Mouse (Mus musculus): ENCODE data around the gene Spon1. TPM values are rescaled to one million over a fixed set of nuclear protein-coding genes. Genes with fewer than 3 reads are reported as not detected.

Gene Spon1
- polyA plus RNA-seq, 1 experiment, result 20.1 TPM

DNA sequence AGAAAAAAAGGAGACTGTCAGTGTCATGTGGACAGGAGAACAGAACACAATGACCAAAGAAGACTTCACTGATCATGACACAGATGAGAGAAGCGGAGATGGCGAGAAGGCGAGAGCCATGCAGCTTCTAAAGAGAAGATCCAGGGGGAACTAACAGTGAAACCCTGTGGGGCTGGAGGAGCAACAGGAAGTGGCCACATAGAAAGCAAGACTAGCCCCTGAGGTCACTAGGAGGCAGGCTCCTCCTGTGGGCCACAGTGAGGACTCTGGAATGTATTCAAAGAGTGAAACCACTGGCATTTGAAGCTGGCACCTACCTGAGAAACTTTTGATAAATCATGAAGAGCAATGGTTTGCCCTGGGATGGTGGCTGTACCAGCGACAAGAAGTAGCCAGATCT is 313.5 kb downstream of the Spon1 start:
- no peak for DNase-seq
- peaks cover 4% of the 10 kb centered on the region; the same call in 1 of the 2 replicates for H3K4me1 ChIP-seq (ENCODE audit: control insufficient read depth, insufficient read depth, low read length)
- no peak for TF ChIP-seq POLR2A (IDR thresholded peaks at IDR 0.05; ENCODE audit: low read depth, low read length)
- TF ChIP-seq CTCF (conservative IDR thresholded peaks at IDR 0.05; ENCODE audit: insufficient read depth, insufficient read length, low read depth, low read length), result no peak; the same call in 1 of the 2 replicates
- H3K36me3 ChIP-seq (ENCODE audit: control insufficient read depth, insufficient read depth, low read length), result no peaks in the 10 kb centered on the region
- H3K27me3 ChIP-seq (replicated peaks; ENCODE audit: control insufficient read depth, insufficient read depth, low read length), result no peaks in the 10 kb centered on the region
- 93% methylated on average over 4 of the region's 4 CpGs for WGBS
- H3K4me3 ChIP-seq (ENCODE audit: insufficient read depth, low read depth, low read length), result no peak overlapping the region
- no peak overlapping the region for H3K27ac ChIP-seq (ENCODE audit: insufficient read depth, low read depth, low read length)

- Histone ChIP-seq H3K4me1 (ENCODE audit: control insufficient read depth, insufficient read depth, low read length) (no peaks in the 10 kb centered on the region), H3K4me3 (ENCODE audit: insufficient read depth, low read depth, low read length) (no peak overlapping the region), H3K27me3 (replicated peaks; ENCODE audit: control insufficient read depth, insufficient read depth, low read length) (no peaks in the 10 kb centered on the region), H3K36me3 (ENCODE audit: control insufficient read depth, insufficient read depth, low read length) (no peaks in the 10 kb centered on the region), H3K27ac (ENCODE audit: insufficient read depth, low read depth, low read length) (no peak overlapping the region)
- 96% methylated on average over 5 of the region's 5 CpGs for WGBS
- no peak for DNase-seq
- no peak for TF ChIP-seq CTCF (conservative IDR thresholded peaks at IDR 0.05; ENCODE audit: insufficient read depth, insufficient read length, low read depth, low read length)
- no peak for TF ChIP-seq POLR2A (IDR thresholded peaks at IDR 0.05; ENCODE audit: low read depth, low read length)
Measured at GRCm38 (mm10) chr7:114080250-114080649, 314.5 kb downstream of the Spon1 start.

DNA sequence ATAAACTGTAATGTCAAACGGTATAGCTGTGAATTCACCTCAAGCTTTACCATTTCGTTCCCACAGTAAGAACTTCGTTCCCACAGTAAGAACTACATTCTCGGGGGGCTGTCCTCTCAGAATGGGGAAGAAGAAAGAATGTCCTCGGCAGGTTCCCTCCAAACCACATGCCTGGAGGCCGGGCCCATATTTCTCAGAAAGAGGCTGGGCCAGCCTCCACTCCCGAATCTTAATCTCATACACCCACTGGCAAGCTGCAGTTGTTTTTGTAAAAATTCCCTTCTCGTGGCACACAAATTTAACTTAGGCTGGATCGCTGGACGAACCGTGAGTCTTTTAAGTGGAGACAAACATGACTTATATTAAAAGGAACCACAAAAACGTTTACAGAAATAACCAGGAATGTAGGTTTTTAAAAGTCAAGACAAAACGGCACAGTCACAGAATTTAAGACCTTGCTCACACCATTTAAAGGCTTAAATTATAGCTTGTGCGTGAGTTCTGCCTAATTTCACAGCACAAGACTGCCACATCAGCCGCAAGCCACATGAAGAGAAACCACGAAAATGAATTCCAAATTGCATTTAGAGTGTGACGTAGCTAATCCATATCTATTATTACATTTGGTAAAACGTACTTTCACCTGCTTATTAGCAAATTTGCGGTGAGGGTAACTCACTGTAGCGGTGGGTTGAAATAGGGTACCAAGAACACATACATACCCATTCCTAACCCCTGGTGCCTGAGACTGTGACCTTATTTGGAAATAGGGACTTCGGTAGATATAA is 316.0 kb downstream of the Spon1 start:
- H3K4me3 ChIP-seq (ENCODE audit: insufficient read depth, low read depth, low read length), result no peak overlapping the region
- H3K27me3 ChIP-seq (replicated peaks; ENCODE audit: control insufficient read depth, insufficient read depth, low read length), result no peaks in the 10 kb centered on the region
- WGBS, result 77% methylated on average over 21 of the region's 21 CpGs
- no peak for DNase-seq
- H3K4me1 ChIP-seq (ENCODE audit: control insufficient read depth, insufficient read depth, low read length), result 0 out of 2 replicates have a peak, but pooled peaks cover 4% of the 10 kb centered on the region
- H3K27ac ChIP-seq (ENCODE audit: insufficient read depth, low read depth, low read length), result no peak overlapping the region
- TF ChIP-seq POLR2A (IDR thresholded peaks at IDR 0.05; ENCODE audit: low read depth, low read length) (no peak), CTCF (conservative IDR thresholded peaks at IDR 0.05; ENCODE audit: insufficient read depth, insufficient read length, low read depth, low read length) (no peak)
- no peaks in the 10 kb centered on the region for H3K36me3 ChIP-seq (ENCODE audit: control insufficient read depth, insufficient read depth, low read length)

- no peaks in the 10 kb centered on the region for H3K27me3 ChIP-seq (replicated peaks; ENCODE audit: control insufficient read depth, insufficient read depth, low read length)
- H3K36me3 ChIP-seq (ENCODE audit: control insufficient read depth, insufficient read depth, low read length), result no peaks in the 10 kb centered on the region
- no peak overlapping the region for H3K27ac ChIP-seq (ENCODE audit: insufficient read depth, low read depth, low read length)
- TF ChIP-seq CTCF (conservative IDR thresholded peaks at IDR 0.05; ENCODE audit: insufficient read depth, insufficient read length, low read depth, low read length) (no peak), POLR2A (IDR thresholded peaks at IDR 0.05; ENCODE audit: low read depth, low read length) (no peak)
- H3K4me1 ChIP-seq (ENCODE audit: control insufficient read depth, insufficient read depth, low read length), result peaks cover 14% of the 10 kb centered on the region
- no peak for DNase-seq
- H3K4me3 ChIP-seq (ENCODE audit: insufficient read depth, low read depth, low read length), result no peak overlapping the region
- WGBS, result 75% methylated on average over 2 of the region's 2 CpGs
Measured at GRCm38 (mm10) chr7:114083088-114083487, 317.3 kb downstream of the Spon1 start.

- peaks cover 16% of the 10 kb centered on the region for H3K4me1 ChIP-seq (ENCODE audit: control insufficient read depth, insufficient read depth, low read length)
- H3K4me3 ChIP-seq (ENCODE audit: insufficient read depth, low read depth, low read length), result no peak overlapping the region
- no peak overlapping the region for H3K27ac ChIP-seq (ENCODE audit: insufficient read depth, low read depth, low read length)
- H3K36me3 ChIP-seq (ENCODE audit: control insufficient read depth, insufficient read depth, low read length), result no peaks in the 10 kb centered on the region
- DNase-seq, result no peak
- H3K27me3 ChIP-seq (replicated peaks; ENCODE audit: control insufficient read depth, insufficient read depth, low read length), result no peaks in the 10 kb centered on the region
- 70% methylated on average over 3 of the region's 3 CpGs for WGBS
- no peak for TF ChIP-seq CTCF (conservative IDR thresholded peaks at IDR 0.05; ENCODE audit: insufficient read depth, insufficient read length, low read depth, low read length)
- no peak for TF ChIP-seq POLR2A (IDR thresholded peaks at IDR 0.05; ENCODE audit: low read depth, low read length)
Measured at GRCm38 (mm10) chr7:114083760-114084159, 318.0 kb downstream of the Spon1 start.

GRCm38 (mm10) chr7:114086021-114086710 is 320.4 kb downstream of the Spon1 start:
- DNase-seq, result no peak
- TF ChIP-seq CTCF (conservative IDR thresholded peaks at IDR 0.05; ENCODE audit: insufficient read depth, insufficient read length, low read depth, low read length) (no peak), POLR2A (IDR thresholded peaks at IDR 0.05; ENCODE audit: low read depth, low read length) (no peak)
- Histone ChIP-seq H3K4me1 (ENCODE audit: control insufficient read depth, insufficient read depth, low read length) (peaks cover 18% of the 10 kb centered on the region), H3K36me3 (ENCODE audit: control insufficient read depth, insufficient read depth, low read length) (no peaks in the 10 kb centered on the region), H3K27me3 (replicated peaks; ENCODE audit: control insufficient read depth, insufficient read depth, low read length) (no peaks in the 10 kb centered on the region), H3K4me3 (ENCODE audit: insufficient read depth, low read depth, low read length) (no peak overlapping the region), H3K27ac (ENCODE audit: insufficient read depth, low read depth, low read length) (no peak overlapping the region)
- 56% methylated on average over 6 of the region's 6 CpGs for WGBS

- peak; percentile 37 for DNase-seq
- Histone ChIP-seq H3K36me3 (ENCODE audit: control insufficient read depth, insufficient read depth, low read length) (no peaks in the 10 kb centered on the region), H3K4me1 (ENCODE audit: control insufficient read depth, insufficient read depth, low read length) (peaks cover 18% of the 10 kb centered on the region), H3K4me3 (ENCODE audit: insufficient read depth, low read depth, low read length) (no peak overlapping the region), H3K27me3 (replicated peaks; ENCODE audit: control insufficient read depth, insufficient read depth, low read length) (no peaks in the 10 kb centered on the region), H3K27ac (ENCODE audit: insufficient read depth, low read depth, low read length) (no peak overlapping the region)
- TF ChIP-seq CTCF (conservative IDR thresholded peaks at IDR 0.05; ENCODE audit: insufficient read depth, insufficient read length, low read depth, low read length) (no peak), POLR2A (IDR thresholded peaks at IDR 0.05; ENCODE audit: low read depth, low read length) (no peak)
- 37% methylated on average over 6 of the region's 6 CpGs for WGBS
Measured at GRCm38 (mm10) chr7:114087341-114087740, 321.5 kb downstream of the Spon1 start.

All from kidney, adult 2 months (tissue).